Mouse (Mus musculus): Measurements from ENCODE around the gene Calhm2.
"Not testable (repeated sequence)": the region's sequence is repeated elsewhere in the genome, so short reads cannot be mapped to it uniquely, and the experiment has no call there.

Gene Calhm2

GRCm38 (mm10) chr19:47149854-47150253 is 11.8 kb upstream of the Calhm2 start:
- no peak for DNase-seq

DNA sequence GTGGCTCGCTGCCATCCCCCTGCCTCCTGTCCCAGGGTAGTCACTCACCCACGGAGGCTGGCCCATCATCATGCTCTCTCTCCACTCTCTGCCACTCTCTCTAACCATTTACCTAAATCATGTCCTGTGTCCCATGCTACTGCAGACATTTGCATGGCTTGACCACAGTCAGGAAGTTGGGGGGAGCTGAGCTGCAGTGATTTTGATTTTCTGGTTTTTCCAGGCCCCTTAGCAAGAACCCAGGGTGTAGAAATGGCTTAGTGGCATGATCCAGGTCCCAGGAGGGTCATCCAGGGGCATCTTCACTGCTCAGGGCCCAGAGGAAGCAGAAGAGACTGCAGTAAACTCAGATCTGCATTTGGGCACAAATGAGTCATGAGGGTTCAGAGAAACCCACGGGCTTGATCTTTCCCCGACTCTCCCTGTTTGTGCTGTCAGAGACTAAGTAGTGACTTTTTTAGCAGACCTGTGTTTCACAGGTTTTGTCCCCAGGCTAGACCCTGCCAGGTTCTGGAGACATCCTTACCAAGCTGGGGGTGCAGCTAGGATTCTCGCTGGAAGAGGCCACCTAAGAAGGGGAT is 10.3 kb upstream of the Calhm2 start:
- no peak for DNase-seq

DNA sequence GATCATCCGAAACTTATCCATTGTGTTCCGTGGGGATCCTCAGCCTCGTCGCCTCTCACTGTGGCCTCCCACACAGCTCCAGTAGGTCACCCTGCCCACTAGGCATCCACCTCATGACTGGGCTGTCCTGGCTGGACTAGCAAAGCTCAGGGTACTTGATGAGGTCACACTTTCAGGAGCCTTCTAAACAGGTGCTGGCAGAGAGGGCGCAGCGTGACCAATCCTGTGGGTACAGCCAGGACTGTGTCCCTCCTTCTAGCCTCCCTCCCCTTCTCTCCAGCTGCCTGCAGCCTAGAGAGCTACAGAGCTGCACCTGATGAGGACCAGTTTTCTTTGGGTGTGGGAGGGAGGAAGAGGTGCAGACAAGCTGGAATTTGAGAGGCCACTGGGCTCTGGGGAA is 6.1 kb upstream of the Calhm2 start, which contains the start of gene Calhm1:
Gene Calhm1 (minus strand): TSS at position 101 of the 400 bp plus-strand sequence.
- DNase-seq: no peak

DNA sequence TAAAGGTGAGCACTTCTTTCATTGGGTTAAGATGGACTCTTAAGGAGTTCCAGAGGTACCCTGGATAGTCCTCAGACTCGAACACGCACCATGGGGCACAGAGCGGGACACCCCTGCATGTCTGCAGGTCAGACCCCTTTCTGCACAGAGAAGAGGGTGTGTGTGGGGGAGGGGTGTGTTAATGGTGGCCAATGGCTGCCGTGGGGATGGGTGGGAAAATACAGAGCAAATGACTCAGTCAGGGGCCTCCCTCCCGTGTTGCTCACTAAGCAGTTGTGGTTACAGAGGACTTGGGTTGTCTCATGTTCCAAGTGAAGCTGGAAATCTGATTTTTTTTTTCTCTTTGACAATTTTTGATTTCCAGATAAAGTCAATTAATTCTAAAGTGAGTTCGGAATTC is 4.3 kb upstream of the Calhm2 start:
- DNase-seq: no peak

GRCm38 (mm10) chr19:47139611-47140010 is 1.5 kb upstream of the Calhm2 start:
- DNase-seq: not testable (repeated sequence)

DNA sequence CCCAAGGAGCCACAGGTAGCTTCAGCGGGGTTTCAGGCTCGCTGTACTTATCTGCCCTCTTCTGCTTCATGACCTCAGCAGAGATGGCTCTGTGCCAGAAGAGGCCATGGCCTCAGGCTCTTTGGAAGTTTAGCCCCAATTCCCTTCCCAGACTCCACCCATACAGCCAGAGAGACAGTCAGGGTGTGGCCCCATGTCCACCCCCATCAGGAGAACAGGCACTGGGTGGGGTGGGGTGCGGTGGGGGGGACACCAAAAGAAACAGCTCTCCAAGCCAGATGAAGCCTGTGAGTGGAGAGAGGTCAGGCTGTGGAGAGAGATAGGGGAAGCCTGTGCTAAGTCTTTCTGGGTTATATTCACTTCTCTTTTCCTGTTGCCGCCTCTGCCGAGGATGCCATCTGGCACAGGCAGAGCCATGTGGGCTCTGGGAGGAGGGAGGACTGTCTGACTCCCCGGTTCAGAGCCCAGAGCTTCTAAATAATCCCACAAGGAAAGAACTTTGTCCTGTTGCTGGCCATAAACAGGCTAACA is 978 bp downstream of the Calhm2 start:
- peak; percentile 33 for DNase-seq

DNA sequence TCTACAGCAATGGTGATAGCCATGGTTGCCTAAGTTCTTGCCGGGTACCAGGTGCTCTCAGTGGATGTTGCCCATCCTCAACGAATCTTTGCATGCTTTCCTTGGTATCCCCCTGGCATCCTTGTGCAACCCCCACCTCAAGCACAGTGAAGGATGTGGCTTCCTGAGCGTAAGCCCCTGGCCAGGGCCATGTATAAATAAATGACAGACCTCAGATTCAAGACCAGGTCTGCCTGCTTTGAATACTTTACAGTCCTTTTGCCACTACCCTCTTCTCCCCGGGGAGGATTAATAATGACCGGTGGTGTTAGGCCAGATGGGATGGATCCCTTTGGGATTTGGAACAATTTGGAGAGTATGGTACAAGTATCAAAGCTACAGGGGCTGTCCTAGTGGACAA is 1.9 kb downstream of the Calhm2 start:
- DNase-seq: no peak

- no peak for DNase-seq
Observed at GRCm38 (mm10) chr19:47135568-47135967, 2.5 kb downstream of the Calhm2 start.

GRCm38 (mm10) chr19:47133161-47133560 is 4.9 kb downstream of the Calhm2 start:
- no peak for DNase-seq

GRCm38 (mm10) chr19:47130551-47131125 is 7.5 kb downstream of the Calhm2 start:
- DNase-seq: no peak

- no peak for DNase-seq
Observed at GRCm38 (mm10) chr19:47128835-47129234, 9.3 kb downstream of the Calhm2 start.

GRCm38 (mm10) chr19:47128164-47128563 is 9.9 kb downstream of the Calhm2 start:
- no peak for DNase-seq

- DNase-seq: peak; percentile 27
Observed at GRCm38 (mm10) chr19:47122802-47123201, 15.3 kb downstream of the Calhm2 start.

- no peak for DNase-seq
Observed at GRCm38 (mm10) chr19:47121054-47121453, 17.0 kb downstream of the Calhm2 start.

- no peak for DNase-seq
Observed at GRCm38 (mm10) chr19:47118634-47119033, 19.5 kb downstream of the Calhm2 start.

GRCm38 (mm10) chr19:47104641-47105271 is 33.3 kb downstream of the Calhm2 start:
- no peak for DNase-seq

- no peak for DNase-seq
Observed at GRCm38 (mm10) chr19:47101080-47101479, 37.0 kb downstream of the Calhm2 start.

- DNase-seq: peak; percentile 94
Observed at GRCm38 (mm10) chr19:47090550-47091156, 47.4 kb downstream of the Calhm2 start, which contains the start of the genes Usmg5 and Pdcd11. Gene Usmg5, minus strand, starts transcription at chr19:47090647. Gene Pdcd11, plus strand, starts transcription at chr19:47090768.

GRCm38 (mm10) chr19:47089718-47090525 is 48.2 kb downstream of the Calhm2 start:
- no peak for DNase-seq

DNA sequence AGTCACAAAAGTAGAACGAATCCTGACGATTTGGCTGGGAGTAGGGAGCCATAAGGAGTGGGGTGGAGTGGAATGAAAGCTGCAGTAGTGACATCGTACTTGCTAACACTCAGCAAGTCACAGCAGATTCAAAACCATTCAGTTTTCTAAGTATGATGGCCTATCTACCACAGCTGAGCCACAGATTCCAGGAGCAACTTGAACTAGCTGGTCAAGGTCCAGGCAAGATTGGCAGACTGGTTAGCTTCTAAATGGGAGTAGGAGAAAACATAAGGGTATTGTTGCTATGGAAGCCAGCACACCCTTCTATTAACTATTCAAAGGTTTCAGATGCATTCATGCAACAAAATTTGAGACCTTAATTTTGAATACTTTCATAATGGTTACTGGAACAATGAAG is 49.9 kb downstream of the Calhm2 start:
- no peak for DNase-seq

DNA sequence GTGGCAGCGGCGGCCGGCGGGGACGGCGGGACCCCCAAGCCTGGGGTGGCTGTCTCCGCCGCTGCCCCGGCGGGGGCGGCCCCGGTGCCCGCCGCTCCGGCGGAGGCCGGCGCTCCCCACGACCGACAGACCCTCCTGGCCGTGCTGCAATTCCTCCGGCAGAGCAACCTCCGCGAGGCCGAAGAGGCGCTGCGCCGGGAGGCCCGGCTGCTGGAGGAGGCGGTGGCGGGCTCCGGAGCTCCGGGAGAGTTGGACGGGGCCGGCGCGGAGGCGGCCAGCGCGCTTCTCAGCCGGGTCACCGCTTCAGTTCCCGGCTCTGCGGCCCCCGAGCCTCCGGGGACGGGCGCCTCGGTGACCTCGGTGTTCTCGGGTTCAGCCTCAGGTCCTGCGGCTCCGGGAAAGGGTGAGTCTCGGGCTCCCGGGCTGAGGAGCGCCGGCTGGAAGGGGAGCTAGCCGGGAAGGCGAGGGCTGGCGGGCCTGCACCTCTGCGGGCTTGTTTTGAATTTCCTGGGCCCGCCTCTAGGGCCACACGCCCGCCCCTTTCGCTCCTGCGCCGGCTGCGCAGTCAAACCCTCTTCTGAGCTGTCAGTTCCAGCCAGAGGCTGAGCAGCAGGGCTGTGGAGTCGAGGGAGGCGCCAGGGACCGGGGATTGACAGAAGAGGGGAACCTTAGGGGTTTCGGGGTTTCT is 70.0 kb downstream of the Calhm2 start:
- DNase-seq: peak; percentile 90
